Mouse (Mus musculus) midbrain, embryonic 15.5 days (tissue): ENCODE data around the gene Tmcc3. TPM values are rescaled to one million over a fixed set of nuclear protein-coding genes. Genes with fewer than 3 reads are reported as not detected.

Source experiments
- ATAC-seq: fragments of 200-750 bp; cut with Nextera tagmentation; replicated peaks from 2 replicates; pipeline ENCODE4 v1.8.0; 2017; ENCODE audit warnings: moderate TSS enrichment
- H3K27ac ChIP-seq: fragments of 300-500 bp; sonication (generic); 2 replicates; pipeline ENCODE4 v1.5.1; 2015; ENCODE audit warnings: mild to moderate bottlenecking, inconsistent platforms
- H3K27me3 ChIP-seq: fragments of 300-500 bp; sonication (generic); replicated peaks from 2 replicates; pipeline ENCODE4 v1.6.1; 2015; ENCODE audit warnings: inconsistent platforms
- H3K36me3 ChIP-seq: fragments of 300-500 bp; sonication (generic); replicated peaks from 2 replicates; pipeline ENCODE4 v1.6.1; 2015; ENCODE audit warnings: inconsistent platforms
- H3K4me1 ChIP-seq: fragments of 300-500 bp; sonication (generic); 2 replicates; pipeline ENCODE4 v1.6.1; 2015; ENCODE audit warnings: inconsistent platforms
- H3K4me2 ChIP-seq: fragments of 300-500 bp; sonication (generic); 2 replicates; pipeline ENCODE4 v1.6.1; 2015; ENCODE audit warnings: inconsistent platforms, mild to moderate bottlenecking, moderate library complexity
- H3K4me3 ChIP-seq: fragments of 300-500 bp; sonication (generic); 2 replicates; pipeline ENCODE4 v1.5.1; 2015; ENCODE audit warnings: mild to moderate bottlenecking, inconsistent platforms
- H3K9ac ChIP-seq: fragments of 300-500 bp; sonication (generic); 2 replicates; pipeline ENCODE4 v1.6.1; 2015; ENCODE audit warnings: mild to moderate bottlenecking, inconsistent platforms
- H3K9me3 ChIP-seq: fragments of 300-500 bp; sonication (generic); 2 replicates; pipeline ENCODE4 v1.6.1; 2016; ENCODE audit warnings: inconsistent platforms
- WGBS: fragments of 180-500 bp; shearing (Covaris S2); methylation state at CpG from one replicate; pipeline ENCODE4 v1.1.7; 2015; ENCODE audit warnings: mixed read lengths; 5-methylcytosine and 5-hydroxymethylcytosine counted together
- polyA plus RNA-seq: library from polyadenylated mRNA; unstranded; fragments of >200 nt; fragmentation: Nextera tagmentation; extraction: Ambion mirVana; gene quantifications from 2 replicates; pipeline ENCODE4 v1.2.1, GENCODE M21; 2015

The Tmcc3 gene
- polyA plus RNA-seq, 1 experiment from 2014 or later: 13.7 TPM

- peak; percentile 64 for ATAC-seq
- Histone ChIP-seq H3K9ac (no peak overlapping the region), H3K4me3 (no peak overlapping the region), H3K36me3 (no peaks in the 10 kb centered on the region), H3K27me3 (no peaks in the 10 kb centered on the region), H3K4me2 (no peak overlapping the region), H3K27ac (peak overlapping the region; percentile 47), H3K4me1 (peaks cover 35% of the 10 kb centered on the region), H3K9me3 (no peaks in the 10 kb centered on the region)
- WGBS: 31% methylated on average over 8 of the region's 8 CpGs
Observed at GRCm38 (mm10) chr10:94413770-94414651, 102.3 kb downstream of the Tmcc3 start.

GRCm38 (mm10) chr10:94415950-94416844, 104.4 kb downstream of the Tmcc3 start:
- ATAC-seq: 0 out of 2 replicates have a peak, but pooled peaks have one; percentile 25
- H3K36me3 ChIP-seq: no peaks in the 10 kb centered on the region
- H3K9ac ChIP-seq: no peak overlapping the region
- no peak overlapping the region for H3K4me3 ChIP-seq
- no peaks in the 10 kb centered on the region for H3K27me3 ChIP-seq
- no peaks in the 10 kb centered on the region for H3K9me3 ChIP-seq
- H3K4me1 ChIP-seq: peaks cover 30% of the 10 kb centered on the region
- peak overlapping the region; percentile 4; the same call in 1 of the 2 replicates for H3K4me2 ChIP-seq
- 35% methylated on average over 22 of the region's 22 CpGs for WGBS
- H3K27ac ChIP-seq: no peak overlapping the region

GRCm38 (mm10) chr10:94417643-94418042, 105.9 kb downstream of the Tmcc3 start:
- H3K4me1 ChIP-seq: peaks cover 30% of the 10 kb centered on the region
- no peaks in the 10 kb centered on the region for H3K36me3 ChIP-seq
- no peak overlapping the region for H3K4me3 ChIP-seq
- no peak overlapping the region for H3K27ac ChIP-seq
- no peak overlapping the region for H3K4me2 ChIP-seq
- 91% methylated on average over 4 of the region's 4 CpGs for WGBS
- no peaks in the 10 kb centered on the region for H3K27me3 ChIP-seq
- no peak for ATAC-seq
- H3K9ac ChIP-seq: no peak overlapping the region
- H3K9me3 ChIP-seq: no peaks in the 10 kb centered on the region

DNA sequence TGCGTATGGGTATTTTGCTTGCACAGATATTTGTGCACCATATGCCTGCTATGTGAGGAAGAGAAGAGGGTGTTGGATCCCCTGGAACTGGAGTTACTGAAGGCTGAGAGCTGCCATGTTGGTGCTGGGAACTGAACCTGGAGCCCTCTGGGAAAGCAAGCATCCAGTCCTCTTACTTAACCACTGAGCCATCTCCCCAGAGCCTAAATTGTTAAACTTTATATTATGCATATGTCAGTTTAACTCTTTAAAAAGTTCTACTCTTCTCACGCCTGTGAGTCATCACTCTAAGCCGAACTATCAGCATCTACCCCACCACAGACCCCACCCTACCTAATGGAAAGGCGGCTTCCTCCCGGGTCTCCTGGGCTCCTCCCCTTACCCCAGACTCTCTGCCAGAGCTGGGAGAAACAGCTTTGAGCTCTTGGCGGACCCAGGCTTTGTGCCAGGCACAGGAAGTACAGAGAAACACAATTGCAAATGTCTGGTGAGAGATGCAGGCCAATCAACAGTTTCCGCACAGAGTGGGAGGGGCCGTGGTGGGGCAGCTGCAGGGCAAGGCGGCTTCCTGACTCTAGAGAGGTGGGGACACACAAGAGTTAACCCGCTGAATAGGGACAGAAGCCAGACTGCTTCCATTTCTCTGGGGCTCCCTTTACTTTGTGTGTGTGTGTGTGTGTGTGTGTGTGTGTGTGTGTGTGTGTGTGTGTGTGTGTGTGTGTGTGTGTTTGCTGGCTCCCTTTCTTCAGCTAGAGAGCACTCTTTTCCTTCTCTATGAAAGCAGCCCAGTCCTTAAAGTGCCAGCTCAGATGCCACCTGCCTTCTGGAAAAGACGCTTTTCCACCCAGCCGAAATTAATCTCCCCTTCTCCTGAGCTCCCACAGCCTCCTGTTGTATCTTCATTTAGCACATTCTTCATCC, 114.5 kb downstream of the Tmcc3 start:
- peaks cover 4% of the 10 kb centered on the region; the same call in 1 of the 2 replicates for H3K4me1 ChIP-seq
- H3K27me3 ChIP-seq: no peaks in the 10 kb centered on the region
- H3K9ac ChIP-seq: no peak overlapping the region
- H3K4me2 ChIP-seq: no peak overlapping the region
- peak overlapping the region; percentile 47; the same call in 1 of the 2 replicates for H3K27ac ChIP-seq
- WGBS: 51% methylated on average over 12 of the region's 12 CpGs
- ATAC-seq: peak; percentile 74
- no peaks in the 10 kb centered on the region for H3K9me3 ChIP-seq
- H3K36me3 ChIP-seq: no peaks in the 10 kb centered on the region
- H3K4me3 ChIP-seq: no peak overlapping the region

DNA sequence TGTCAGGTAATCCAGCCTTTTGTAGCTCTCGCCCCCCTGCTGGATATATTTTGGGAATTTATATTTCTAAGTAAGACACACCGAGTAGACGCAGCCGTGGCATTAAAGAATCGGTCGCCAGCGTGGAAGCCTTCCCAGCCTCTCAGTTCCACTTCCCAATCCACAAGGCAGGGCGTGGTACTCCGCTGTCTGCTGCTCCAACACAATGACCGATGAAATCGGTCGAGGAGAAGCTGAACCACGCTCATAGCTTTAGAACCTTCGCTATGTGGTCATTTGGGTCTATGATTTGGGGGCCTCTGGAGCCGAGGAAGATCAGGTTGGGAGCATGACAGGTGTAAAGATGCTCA, 115.1 kb downstream of the Tmcc3 start:
- Histone ChIP-seq H3K4me1 (peaks cover 4% of the 10 kb centered on the region; the same call in 1 of the 2 replicates), H3K27me3 (no peaks in the 10 kb centered on the region), H3K4me2 (no peak overlapping the region), H3K27ac (peak overlapping the region; percentile 47; the same call in 1 of the 2 replicates), H3K36me3 (no peaks in the 10 kb centered on the region), H3K9me3 (no peaks in the 10 kb centered on the region), H3K9ac (no peak overlapping the region), H3K4me3 (no peak overlapping the region)
- no peak for ATAC-seq
- WGBS: 77% methylated on average over 15 of the region's 15 CpGs

DNA sequence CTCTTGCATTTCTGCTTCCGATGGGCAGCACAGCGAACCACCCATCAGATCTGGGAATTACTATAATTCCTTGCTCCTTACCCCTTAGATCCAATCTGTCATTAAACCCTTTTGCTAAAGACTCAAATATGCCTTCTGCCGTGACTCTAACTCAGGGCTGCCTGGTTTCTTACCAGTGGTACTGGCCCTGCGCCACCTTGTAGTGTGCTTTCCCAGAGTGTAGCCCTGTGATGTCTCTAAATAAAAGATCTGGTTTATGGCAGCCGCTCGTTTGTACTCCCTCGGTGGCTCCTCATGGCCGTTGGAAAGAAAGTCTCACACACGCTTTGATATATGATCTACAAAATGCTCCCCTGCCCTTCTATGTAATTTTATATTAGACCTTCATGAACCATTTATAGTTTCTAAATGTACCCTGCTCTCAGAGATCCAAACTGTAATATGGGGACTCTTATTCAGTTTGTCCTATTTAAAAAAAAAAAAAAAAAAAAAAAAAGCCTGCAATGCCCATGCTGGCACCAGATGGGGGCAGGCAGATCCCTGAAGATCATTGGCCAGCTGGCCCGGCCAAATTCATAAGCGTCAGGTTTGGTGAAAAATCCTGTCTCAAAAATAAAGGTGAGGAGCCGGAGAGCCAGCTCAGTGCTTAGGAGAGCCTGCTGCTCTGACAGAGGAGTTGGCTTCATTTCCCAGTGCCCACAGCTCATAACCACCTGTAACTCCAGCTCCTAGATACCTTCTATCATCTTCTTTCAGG, 116.6 kb downstream of the Tmcc3 start:
- H3K9ac ChIP-seq: no peak overlapping the region
- H3K9me3 ChIP-seq: no peaks in the 10 kb centered on the region

GRCm38 (mm10) chr10:94430566-94430965, 118.8 kb downstream of the Tmcc3 start:
- Histone ChIP-seq H3K9ac (no peak overlapping the region), H3K36me3 (no peaks in the 10 kb centered on the region), H3K9me3 (no peaks in the 10 kb centered on the region), H3K4me3 (no peak overlapping the region), H3K27ac (no peak overlapping the region), H3K27me3 (no peaks in the 10 kb centered on the region), H3K4me2 (no peak overlapping the region), H3K4me1 (peaks cover 8% of the 10 kb centered on the region; the same call in 1 of the 2 replicates)
- WGBS: 72% methylated on average over 6 of the region's 6 CpGs
- ATAC-seq: no peak

More for the DNA sequence above, 116.6 kb downstream of the Tmcc3 start:
- no peaks in the 10 kb centered on the region for H3K27me3 ChIP-seq
- H3K4me1 ChIP-seq: peaks cover 4% of the 10 kb centered on the region; the same call in 1 of the 2 replicates
- no peak for ATAC-seq
- H3K36me3 ChIP-seq: no peaks in the 10 kb centered on the region
- WGBS: 68% methylated on average over 12 of the region's 12 CpGs
- H3K27ac ChIP-seq: no peak overlapping the region
- no peak overlapping the region for H3K4me3 ChIP-seq
- H3K4me2 ChIP-seq: no peak overlapping the region

DNA sequence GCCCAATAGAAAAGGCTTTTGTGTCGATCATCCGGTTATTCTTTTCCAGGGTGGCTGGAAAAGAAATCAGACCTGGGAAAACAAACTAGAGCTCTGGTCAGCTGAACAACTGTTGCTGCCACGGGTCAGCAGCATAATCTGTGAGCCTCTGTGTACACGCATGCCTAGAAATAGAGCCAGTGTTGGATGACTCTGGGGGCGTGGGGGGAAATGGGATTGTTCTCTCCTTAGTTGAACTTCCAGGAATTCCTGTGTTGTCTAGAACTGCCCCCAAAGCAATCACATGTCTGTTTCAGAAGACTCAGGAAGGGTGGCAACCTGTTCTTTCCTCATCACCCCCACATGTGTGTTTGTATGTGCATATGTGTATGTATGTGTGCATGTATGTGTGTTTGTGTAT, 121.2 kb downstream of the Tmcc3 start:
- WGBS: 59% methylated on average over 5 of the region's 5 CpGs
- no peak overlapping the region for H3K4me2 ChIP-seq
- H3K4me1 ChIP-seq: peaks cover 4% of the 10 kb centered on the region; the same call in 1 of the 2 replicates
- no peak overlapping the region for H3K4me3 ChIP-seq
- no peak overlapping the region for H3K27ac ChIP-seq
- no peak overlapping the region for H3K9ac ChIP-seq
- ATAC-seq: no peak
- no peaks in the 10 kb centered on the region for H3K9me3 ChIP-seq
- H3K27me3 ChIP-seq: no peaks in the 10 kb centered on the region
- H3K36me3 ChIP-seq: no peaks in the 10 kb centered on the region

GRCm38 (mm10) chr10:94433901-94434300, 122.2 kb downstream of the Tmcc3 start:
- Histone ChIP-seq H3K4me3 (no peak overlapping the region), H3K4me2 (no peak overlapping the region), H3K36me3 (no peaks in the 10 kb centered on the region), H3K4me1 (peaks cover 4% of the 10 kb centered on the region; the same call in 1 of the 2 replicates), H3K9ac (no peak overlapping the region), H3K9me3 (no peaks in the 10 kb centered on the region), H3K27ac (no peak overlapping the region), H3K27me3 (no peaks in the 10 kb centered on the region)
- 27% methylated on average over 7 of the region's 7 CpGs for WGBS
- no peak for ATAC-seq

- WGBS: 53% methylated on average over 7 of the region's 7 CpGs
- H3K9me3 ChIP-seq: no peaks in the 10 kb centered on the region
- no peaks in the 10 kb centered on the region for H3K27me3 ChIP-seq
- no peak overlapping the region for H3K4me2 ChIP-seq
- no peaks in the 10 kb centered on the region for H3K36me3 ChIP-seq
- H3K27ac ChIP-seq: 0 out of 2 replicates have a peak overlapping the region, but pooled peaks have one; percentile 12
- no peak overlapping the region for H3K4me3 ChIP-seq
- H3K9ac ChIP-seq: no peak overlapping the region
- peaks cover 6% of the 10 kb centered on the region; the same call in 1 of the 2 replicates for H3K4me1 ChIP-seq
- 0 out of 2 replicates have a peak, but pooled peaks have one; percentile 58 for ATAC-seq
Observed at GRCm38 (mm10) chr10:94442725-94443124, 131.0 kb downstream of the Tmcc3 start.

DNA sequence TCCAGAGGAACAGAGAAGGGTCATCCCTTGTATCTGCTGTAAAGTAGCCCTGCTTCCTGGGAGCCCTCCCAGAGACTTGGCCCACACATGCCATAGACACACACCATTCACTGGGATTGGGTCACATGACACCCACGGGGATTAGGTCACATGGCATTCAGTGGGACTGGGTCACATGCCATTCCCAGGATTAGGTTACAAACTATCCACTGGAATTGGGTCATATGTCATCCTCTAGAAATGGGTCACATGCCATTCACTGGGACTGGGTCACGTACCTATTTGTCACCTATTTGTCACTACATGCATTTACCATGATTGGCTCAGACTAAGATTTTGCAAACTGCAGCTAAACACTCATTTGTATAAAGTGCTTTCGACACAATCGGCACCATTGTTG, 131.7 kb downstream of the Tmcc3 start:
- no peak for ATAC-seq
- peaks cover 6% of the 10 kb centered on the region; the same call in 1 of the 2 replicates for H3K4me1 ChIP-seq
- 90% methylated on average over 4 of the region's 4 CpGs for WGBS

More for the DNA sequence above, 131.7 kb downstream of the Tmcc3 start:
- Histone ChIP-seq H3K27ac (no peak overlapping the region), H3K9me3 (no peaks in the 10 kb centered on the region), H3K27me3 (no peaks in the 10 kb centered on the region), H3K36me3 (no peaks in the 10 kb centered on the region), H3K4me3 (no peak overlapping the region), H3K4me2 (no peak overlapping the region), H3K9ac (no peak overlapping the region)
